Mouse (Mus musculus): Measurements from ENCODE around the gene Hsd17b12. TPM values are rescaled to one million over a fixed set of nuclear protein-coding genes. Genes with fewer than 3 reads are reported as not detected.

The Hsd17b12 gene
- 10 to 100 TPM; 67.5 to 81.8 (median 71.7) TPM for total RNA-seq (2022)

- DNase-seq (ENCODE audit: low spot score in 2 of 2): peak; percentile 100
Observed at GRCm38 (mm10) chr2:94157592-94158519, at the start of gene Hsd17b12. Gene Hsd17b12 (minus strand): TSS chr2:94157964.

DNA sequence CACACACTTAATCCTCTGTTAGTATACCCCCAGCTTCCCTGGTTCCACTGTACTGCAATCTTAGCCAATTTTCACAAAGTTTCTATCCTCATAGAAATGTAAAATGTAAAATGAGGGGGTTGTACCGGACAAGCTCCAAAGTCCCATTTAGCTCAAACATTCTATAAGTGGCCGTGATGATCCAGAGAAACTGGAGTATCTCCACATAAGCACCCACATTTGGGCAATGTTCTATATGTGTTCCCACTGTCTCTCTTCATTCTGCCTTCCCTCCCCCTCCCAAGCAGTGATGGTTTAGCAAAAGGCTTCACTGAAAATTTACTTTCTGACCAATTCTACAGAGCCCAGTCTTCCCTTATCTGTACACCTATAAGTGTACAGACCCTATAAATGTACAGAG, 27.1 kb upstream of the Hsd17b12 start:
- DNase-seq (ENCODE audit: low spot score in 2 of 2): no peak

DNA sequence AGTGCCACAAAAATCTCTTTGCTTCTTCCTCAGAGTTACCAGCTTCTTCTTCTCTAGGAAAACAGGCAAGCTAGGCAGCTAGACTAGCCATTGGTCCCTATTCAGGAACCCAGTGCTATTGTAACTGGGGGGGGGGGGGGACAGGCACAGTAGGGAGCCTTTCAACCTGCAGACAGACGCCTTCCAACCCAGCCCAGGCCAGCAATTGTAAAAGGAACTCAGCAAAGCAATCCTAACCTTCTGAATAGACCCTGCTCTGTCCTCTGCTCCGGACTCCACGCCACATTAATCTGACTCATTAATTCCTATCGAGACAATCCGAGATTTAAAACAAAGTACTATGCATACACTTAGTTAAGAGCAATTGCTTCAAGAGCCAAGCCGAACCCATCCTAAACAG, 26.4 kb upstream of the Hsd17b12 start:
- no peak for DNase-seq (ENCODE audit: low spot score in 2 of 2)

GRCm38 (mm10) chr2:94179030-94179407, 21.3 kb upstream of the Hsd17b12 start:
- DNase-seq (ENCODE audit: low spot score in 2 of 2): no peak

- peak; percentile 73 to 87 for DNase-seq (ENCODE audit: low spot score in 2 of 2)
Observed at GRCm38 (mm10) chr2:94178321-94179029, 20.7 kb upstream of the Hsd17b12 start.

DNA sequence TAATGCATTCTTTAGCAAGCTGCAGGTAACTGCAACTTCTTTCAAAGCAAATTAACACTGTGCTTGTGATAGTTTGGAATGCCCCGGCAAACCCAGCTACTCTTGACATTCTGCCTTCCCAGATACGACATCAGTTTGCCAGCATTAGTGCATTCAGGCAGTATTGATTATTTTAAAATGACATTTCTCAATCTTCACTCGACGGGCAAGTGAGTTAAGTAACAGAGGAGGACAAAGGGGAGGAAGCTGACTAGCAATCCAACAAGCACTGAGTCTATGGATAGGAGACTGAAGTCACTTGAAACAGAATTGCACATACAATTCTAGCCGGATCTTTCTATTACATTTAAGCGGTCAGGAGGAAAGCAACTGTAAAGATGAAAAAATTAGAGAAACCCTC, 19.5 kb upstream of the Hsd17b12 start:
- DNase-seq (ENCODE audit: low spot score in 2 of 2): no peak

DNA sequence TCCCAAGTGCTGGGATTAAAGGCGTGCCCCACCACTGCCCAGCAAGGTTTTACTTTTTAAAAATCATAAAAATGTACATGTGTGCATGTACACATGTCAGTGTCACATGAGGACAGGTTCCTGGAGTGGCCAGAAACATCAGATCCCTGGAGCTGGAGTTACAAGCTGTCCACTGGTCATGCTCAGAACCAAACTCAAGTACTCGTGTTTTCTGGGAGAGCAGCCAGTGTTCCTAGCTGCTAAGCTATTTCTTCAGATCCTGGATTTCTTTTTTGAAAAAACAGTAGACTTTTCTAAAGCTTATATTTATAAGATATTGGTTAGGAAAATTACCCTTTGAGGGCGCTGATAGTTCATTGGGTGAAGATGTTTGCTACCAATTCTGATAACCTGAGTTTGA, 18.6 kb upstream of the Hsd17b12 start:
- DNase-seq (ENCODE audit: low spot score in 2 of 2): no peak

- no peak for DNase-seq (ENCODE audit: low spot score in 2 of 2)
Observed at GRCm38 (mm10) chr2:94173549-94173948, 15.8 kb upstream of the Hsd17b12 start.

DNA sequence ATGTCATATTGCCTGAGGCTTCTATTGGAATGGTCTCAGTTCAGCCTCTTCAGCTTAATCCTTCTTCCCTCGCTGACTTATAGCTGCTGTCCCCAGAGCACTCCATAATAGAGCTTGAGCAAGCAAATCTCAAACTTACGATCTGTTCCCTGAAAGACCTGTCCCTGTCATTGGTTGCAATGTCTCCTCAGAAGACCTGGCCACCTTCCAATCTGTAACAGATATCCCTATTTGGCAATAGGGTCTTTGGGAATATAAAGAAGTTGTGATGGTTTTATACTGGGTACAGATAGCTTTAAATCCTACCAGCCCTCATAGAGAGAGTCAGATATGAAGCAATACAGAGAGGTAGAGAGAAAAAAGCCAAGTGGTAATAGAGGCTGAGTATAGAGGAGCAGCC, 5.4 kb upstream of the Hsd17b12 start:
- DNase-seq (ENCODE audit: low spot score in 2 of 2): no peak

GRCm38 (mm10) chr2:94162141-94162540, 4.4 kb upstream of the Hsd17b12 start:
- DNase-seq (ENCODE audit: low spot score in 2 of 2): no peak

DNA sequence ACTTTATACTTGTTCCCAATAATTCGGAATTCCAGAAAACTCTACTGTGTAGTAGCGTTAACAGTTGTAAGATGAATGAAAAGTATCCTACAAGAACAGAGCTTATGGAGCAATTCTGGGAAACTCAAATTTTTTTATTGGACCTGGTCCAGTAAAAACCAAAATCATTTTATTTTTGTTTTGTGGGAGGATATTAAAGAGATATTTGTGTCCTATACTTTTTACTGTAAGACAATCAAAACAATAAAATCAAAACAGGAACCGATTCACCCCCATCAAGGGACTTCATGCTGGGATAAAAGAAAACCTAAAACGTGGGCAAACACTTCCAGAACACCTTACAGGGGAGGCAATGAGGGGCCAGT, 738 bp upstream of the Hsd17b12 start:
- DNase-seq (ENCODE audit: low spot score in 2 of 2): no peak

GRCm38 (mm10) chr2:94157051-94157450, 713 bp downstream of the Hsd17b12 start:
- no peak for DNase-seq (ENCODE audit: low spot score in 2 of 2)

DNA sequence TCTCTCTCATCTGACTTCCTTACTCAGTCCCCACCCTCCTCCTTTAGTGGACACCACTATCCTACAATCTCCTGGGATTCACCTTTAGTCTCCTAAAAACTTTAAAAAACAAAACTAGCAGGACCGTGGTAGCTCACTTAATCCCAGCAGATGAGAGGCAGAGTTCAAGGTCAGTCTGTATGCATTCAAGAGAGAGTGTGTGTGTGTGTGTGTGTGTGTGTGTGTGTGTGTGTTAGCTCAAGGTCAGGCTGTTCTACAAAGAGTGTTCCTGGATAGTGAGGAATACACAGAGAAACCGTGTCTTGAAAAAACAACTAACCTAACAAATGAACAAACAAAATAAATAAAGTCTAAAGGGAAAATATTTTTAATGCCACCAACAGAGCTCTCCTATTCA, 12.6 kb downstream of the Hsd17b12 start:
- DNase-seq (ENCODE audit: low spot score in 2 of 2): no peak

- no peak for DNase-seq (ENCODE audit: low spot score in 2 of 2)
Observed at GRCm38 (mm10) chr2:94144520-94145145, 13.1 kb downstream of the Hsd17b12 start.

- no peak for DNase-seq (ENCODE audit: low spot score in 2 of 2)
Observed at GRCm38 (mm10) chr2:94141293-94141692, 16.5 kb downstream of the Hsd17b12 start.

DNA sequence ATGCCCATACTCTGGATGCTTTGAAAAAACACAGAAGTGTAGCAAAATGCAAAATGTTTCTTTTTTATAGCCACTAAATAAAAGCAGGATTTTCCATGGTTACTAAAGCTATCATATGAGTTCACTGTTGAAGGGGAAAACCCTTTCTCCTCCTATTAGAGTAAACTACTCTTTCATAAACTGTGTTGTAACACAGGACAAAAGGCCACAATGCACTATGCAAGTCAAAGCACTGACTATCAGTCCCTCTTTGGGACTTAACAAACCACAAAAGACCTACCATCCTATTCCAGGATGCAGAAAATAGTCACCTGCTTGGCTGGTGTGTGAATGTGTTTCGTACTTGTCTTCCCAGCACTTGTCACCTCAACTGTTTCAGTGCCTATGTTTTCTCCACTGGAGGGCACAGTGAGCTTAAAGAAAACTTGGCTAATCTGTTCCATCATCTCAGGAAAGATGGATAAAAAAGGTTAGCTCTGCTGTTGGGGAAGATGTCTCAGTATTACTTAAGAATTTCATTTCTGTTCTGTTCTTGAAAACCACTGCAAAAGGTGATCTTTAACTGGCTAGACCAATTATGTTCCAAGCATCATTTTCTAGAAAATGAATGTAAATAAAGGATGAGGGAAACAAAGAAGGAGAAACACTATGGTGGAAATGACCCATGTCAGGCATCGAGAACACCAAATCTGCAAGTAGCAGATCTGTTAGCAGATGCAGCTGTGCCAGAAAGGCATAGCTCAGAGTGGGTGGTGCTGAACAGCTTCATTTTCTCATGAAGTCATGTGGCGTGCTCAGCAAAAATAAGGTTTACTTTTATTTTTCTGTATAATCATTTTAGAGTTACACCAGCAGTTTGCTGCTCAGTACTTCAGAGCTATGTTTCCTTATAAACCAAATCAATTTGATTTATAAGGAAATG, 19.0 kb downstream of the Hsd17b12 start:
- no peak for DNase-seq (ENCODE audit: low spot score in 2 of 2)

- DNase-seq (ENCODE audit: low spot score in 2 of 2): no peak
Observed at GRCm38 (mm10) chr2:94136837-94137236, 20.9 kb downstream of the Hsd17b12 start.

DNA sequence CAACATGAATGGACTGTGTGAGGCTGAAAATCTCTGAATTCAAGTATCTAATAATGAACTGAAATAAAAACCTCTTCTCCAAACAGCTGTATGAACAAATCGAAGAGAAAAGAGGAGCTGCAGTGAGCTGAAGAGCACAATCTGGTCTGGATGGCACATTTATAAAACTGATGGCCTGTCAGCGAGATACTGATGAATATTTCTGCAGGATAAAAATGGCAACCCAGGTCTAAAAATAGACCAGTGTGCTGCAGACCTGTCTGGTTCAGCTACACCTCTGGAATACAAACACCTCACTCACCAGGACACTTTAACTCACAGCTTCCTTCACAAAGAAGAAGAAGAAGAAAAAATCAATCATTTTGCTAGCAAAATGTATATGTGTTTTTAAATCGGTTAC, 29.3 kb downstream of the Hsd17b12 start:
- no peak for DNase-seq (ENCODE audit: low spot score in 2 of 2)

GRCm38 (mm10) chr2:94122182-94123041, 35.4 kb downstream of the Hsd17b12 start:
- peak; percentile 16 to 45 for DNase-seq (ENCODE audit: low spot score in 2 of 2)

DNA sequence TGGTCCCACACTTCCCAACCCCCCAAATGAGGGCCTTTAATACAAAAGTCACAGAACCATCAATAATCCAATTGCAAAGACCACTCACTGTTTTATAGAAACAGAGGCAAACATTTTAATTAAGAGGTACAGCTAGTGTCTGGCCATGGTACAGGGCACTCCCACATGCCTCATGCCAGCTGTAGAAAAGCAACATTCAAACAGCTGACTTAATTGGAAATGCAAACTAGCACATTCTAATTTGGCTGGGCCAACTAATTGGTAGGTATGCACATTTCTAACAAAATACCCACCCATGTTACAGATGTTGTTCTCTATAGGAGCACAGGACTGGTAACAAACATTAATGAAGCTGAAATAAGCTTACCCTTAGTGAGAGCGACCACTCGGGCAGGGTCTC, 54.0 kb downstream of the Hsd17b12 start:
- DNase-seq (ENCODE audit: low spot score in 2 of 2): no peak

Data from layer of hippocampus, adult 8-10 months (tissue).